Mouse (Mus musculus) brain, embryonic 14.5 days (tissue): ENCODE measurements around the gene Pigh.

ENCODE experiments used
- CTCF ChIP-seq: fragments of 200-500 bp; IDR thresholded peaks from 2 replicates; pipeline ENCODE4 v1.5.1; 2012; ENCODE audit warnings: inconsistent platforms, mild to moderate bottlenecking, moderate library complexity, borderline replicate concordance; ENCODE audit not compliant: insufficient read depth, insufficient read length; ENCODE audit errors: extremely low read depth
- POLR2A ChIP-seq: fragments of 200-500 bp; IDR thresholded peaks from 2 replicates; pipeline ENCODE4 v1.6.1; 2012; ENCODE audit warnings: mild to moderate bottlenecking, inconsistent platforms, borderline replicate concordance; ENCODE audit not compliant: poor library complexity, insufficient read depth, insufficient read length, severe bottlenecking; ENCODE audit errors: extremely low read depth

GRCm38 (mm10) chr12:79049807-79050206 is 39.6 kb downstream of the Pigh start:
- no peak for TF ChIP-seq CTCF
- no peak for TF ChIP-seq POLR2A
